Mouse (Mus musculus) common myeloid progenitor, adult 5-6 weeks (primary cell): ENCODE results near the gene D930020B18Rik. TPM values are rescaled to one million over a fixed set of nuclear protein-coding genes. Genes with fewer than 3 reads are reported as not detected.

ENCODE experiments used
- total RNA-seq: library from RNA; stranded (forward); fragments of 200-1000, 187-1606 nt; gene quantifications from 2 replicates; pipeline ENCODE4 v1.2.3, GENCODE M21; 2017

The D930020B18Rik gene
- total RNA-seq, 1 experiment from 2014 or later = 0.05 TPM

Other genes starting within 250 kb of the D930020B18Rik start
- 17.6 and 20.8 TPM in 2 replicates for gene Rassf3, start 165.2 kb upstream of the D930020B18Rik start, total RNA-seq
- gene Tbk1, start 54.8 kb upstream of the D930020B18Rik start, total RNA-seq = 44.6 and 73.4 TPM in 2 replicates
- gene Xpot, start 15.3 kb upstream of the D930020B18Rik start, total RNA-seq = 88.8 and 127 TPM in 2 replicates
- 4.8 and 5.5 TPM in 2 replicates for gene BC048403, start 98.3 kb downstream of the D930020B18Rik start, total RNA-seq